Mouse (Mus musculus) naive thymus-derived CD4-positive, alpha-beta T cell, adult 5 months (primary cell): ENCODE results near the gene Klrg2. TPM values are rescaled to one million over a fixed set of nuclear protein-coding genes. Genes with fewer than 3 reads are reported as not detected.

ENCODE experiments used
- polyA plus RNA-seq: library from polyadenylated mRNA; unstranded; fragments of 100-300 nt; shearing (Covaris generic); gene quantifications from one replicate; pipeline ENCODE4 v1.2.1, GENCODE M21; 2017

Klrg2 gene
- not detected for polyA plus RNA-seq

DNA sequence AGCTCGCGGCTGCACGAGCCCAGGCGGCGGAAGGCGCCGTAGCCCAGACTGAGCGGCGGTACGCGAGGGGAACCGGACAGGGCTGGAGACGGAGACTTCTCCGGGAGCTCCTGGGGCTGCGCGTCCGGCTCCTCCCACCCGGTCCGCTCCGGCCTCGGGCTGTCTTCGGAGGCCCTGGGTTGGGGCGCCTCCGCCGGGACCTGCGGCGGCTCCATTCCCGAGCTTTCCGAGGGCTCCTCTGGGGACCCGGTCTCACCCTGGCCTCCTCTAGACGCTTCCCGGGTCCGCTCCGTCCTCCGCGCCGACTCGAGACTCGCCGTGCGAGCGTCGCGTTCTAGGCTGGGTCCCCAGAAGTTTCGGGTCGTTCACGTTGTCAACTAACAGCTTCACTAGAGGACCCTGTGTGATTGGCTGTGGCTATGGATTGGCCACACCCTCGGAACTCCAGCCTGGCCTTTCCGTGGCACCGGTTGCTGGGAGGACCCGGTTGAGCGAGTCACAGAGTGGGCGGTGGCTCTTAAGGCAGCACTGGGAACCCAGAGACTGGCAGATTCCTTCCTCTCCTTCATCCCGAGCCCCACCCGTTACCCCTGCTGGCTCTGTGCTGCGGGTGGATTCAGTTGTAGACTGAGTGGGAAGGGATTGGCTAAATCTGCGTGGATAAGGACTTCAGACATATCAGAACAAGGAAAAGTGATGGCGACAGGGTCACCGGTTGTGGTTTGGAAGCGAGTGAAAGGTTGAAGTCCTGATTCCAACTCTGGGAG lies at the start of gene Klrg2:
Gene Klrg2 (minus strand): TSS at position 391 of the 767 bp plus-strand sequence.

DNA sequence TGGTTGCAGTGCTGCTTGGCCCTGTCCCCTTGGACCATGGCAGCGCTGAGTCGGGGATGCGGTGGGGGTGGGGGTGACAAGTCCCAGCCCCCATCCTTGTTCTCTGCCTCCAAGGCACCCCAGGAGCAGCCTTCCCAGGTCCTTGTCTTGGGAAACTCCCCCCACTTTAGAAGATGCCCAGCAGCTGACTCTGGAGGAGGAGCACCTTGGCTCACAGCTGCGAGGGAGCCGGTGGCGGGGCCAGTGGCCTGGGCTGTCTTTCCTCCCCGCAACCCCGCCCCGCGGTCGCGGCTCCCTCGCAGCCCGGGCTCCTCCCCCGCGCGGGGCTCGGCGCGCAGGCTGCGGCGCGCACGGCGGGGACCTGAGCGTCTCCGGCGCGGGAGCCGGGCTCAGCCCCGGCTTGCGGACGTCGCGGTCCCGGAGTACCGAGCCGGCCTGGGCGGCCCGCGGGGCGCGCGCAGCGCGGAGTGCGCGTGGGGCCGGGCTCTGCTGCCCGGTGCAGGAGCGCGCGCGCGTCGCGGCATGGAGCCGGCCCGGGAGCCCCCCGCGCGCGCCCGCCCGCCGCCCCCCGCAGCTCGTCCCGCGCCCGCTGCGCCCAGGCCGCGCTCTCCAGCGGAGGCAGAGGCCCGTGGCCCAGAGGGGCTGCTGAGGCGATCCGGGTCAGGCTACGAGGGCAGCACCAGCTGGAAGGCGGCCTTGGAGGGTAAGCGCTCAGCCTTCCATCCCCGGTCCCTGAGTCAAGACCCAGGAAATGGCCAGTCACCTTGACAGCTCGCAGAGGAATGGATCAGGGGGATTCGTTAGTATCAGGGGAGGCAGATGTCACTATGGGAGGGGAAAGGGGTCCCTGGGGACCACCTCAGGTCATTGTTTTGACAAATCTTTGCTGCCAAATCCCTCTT lies 25.9 kb upstream of the Klrg2 start, which contains the start of gene Clec2l:
Gene Clec2l (plus strand): TSS at position 356 of the 902 bp plus-strand sequence.

Other genes with a start within 250 kb of the Klrg2 start
- gene Ubn2, start 203.3 kb downstream of the Klrg2 start, polyA plus RNA-seq, result 28.1 TPM
- 49.8 TPM for gene Fmc1, start 103.7 kb downstream of the Klrg2 start, polyA plus RNA-seq
- 62.6 TPM for gene Luc7l2, start 85.9 kb downstream of the Klrg2 start, polyA plus RNA-seq
- gene Clec2l, start 25.8 kb upstream of the Klrg2 start, polyA plus RNA-seq, result not detected
- not detected for gene Tbxas1, start 238.2 kb upstream of the Klrg2 start, polyA plus RNA-seq
- gene Hipk2, start 238.9 kb upstream of the Klrg2 start, polyA plus RNA-seq, result 31.9 TPM